Mouse (Mus musculus): ENCODE measurements at regions not wholly inside any gene's neighbourhood (a gene's known extent, or its start where the extent isn't known, plus 50 kb on each side); places are given as distances from the start of the nearest gene placed in this dataset.
"Not testable (repeated sequence)": the region's sequence is repeated elsewhere in the genome, so short reads cannot be mapped to it uniquely, and the experiment has no call there.

- no peak for DNase-seq (ENCODE audit: low spot score)
Measured at GRCm38 (mm10) chr1:193536552-193536951, 166.5 kb upstream of the Camk1g start.

- DNase-seq (ENCODE audit: low spot score): no peak
Measured at GRCm38 (mm10) chr1:193534449-193534848, 164.4 kb upstream of the Camk1g start.

- no peak for DNase-seq (ENCODE audit: low spot score)
Measured at GRCm38 (mm10) chr1:193526501-193526900, 156.4 kb upstream of the Camk1g start.

- no peak for DNase-seq (ENCODE audit: low spot score)
Measured at GRCm38 (mm10) chr1:193522007-193522406, 151.9 kb upstream of the Camk1g start.

- no peak for DNase-seq (ENCODE audit: low spot score)
Measured at GRCm38 (mm10) chr1:193518840-193519239, 148.7 kb upstream of the Camk1g start.

GRCm38 (mm10) chr1:193517968-193518367, 147.9 kb upstream of the Camk1g start:
- no peak for DNase-seq (ENCODE audit: low spot score)

GRCm38 (mm10) chr1:193517293-193517692, 147.2 kb upstream of the Camk1g start:
- DNase-seq (ENCODE audit: low spot score): no peak

GRCm38 (mm10) chr1:193516395-193516794, 146.3 kb upstream of the Camk1g start:
- DNase-seq (ENCODE audit: low spot score): no peak

- no peak for DNase-seq (ENCODE audit: low spot score)
Measured at GRCm38 (mm10) chr1:193513929-193514710, 144.0 kb upstream of the Camk1g start.

GRCm38 (mm10) chr1:193510066-193510793, 140.1 kb upstream of the Camk1g start:
- DNase-seq (ENCODE audit: low spot score): no peak

GRCm38 (mm10) chr1:193508271-193508670, 138.2 kb upstream of the Camk1g start:
- DNase-seq (ENCODE audit: low spot score): no peak

- DNase-seq (ENCODE audit: low spot score): no peak
Measured at GRCm38 (mm10) chr1:193506991-193507390, 136.9 kb upstream of the Camk1g start.

GRCm38 (mm10) chr1:193505381-193505780, 135.3 kb upstream of the Camk1g start:
- no peak for DNase-seq (ENCODE audit: low spot score)

GRCm38 (mm10) chr1:193504611-193505010, 134.5 kb upstream of the Camk1g start:
- DNase-seq (ENCODE audit: low spot score): no peak

GRCm38 (mm10) chr1:193503624-193504325, 133.7 kb upstream of the Camk1g start:
- DNase-seq (ENCODE audit: low spot score): no peak

- DNase-seq (ENCODE audit: low spot score): no peak
Measured at GRCm38 (mm10) chr1:193496265-193497183, 126.4 kb upstream of the Camk1g start.

- no peak for DNase-seq (ENCODE audit: low spot score)
Measured at GRCm38 (mm10) chr1:193488039-193488438, 117.9 kb upstream of the Camk1g start.

- DNase-seq (ENCODE audit: low spot score): not testable (repeated sequence)
Measured at GRCm38 (mm10) chr1:193486668-193487067, 116.6 kb upstream of the Camk1g start.

GRCm38 (mm10) chr1:193484977-193485376, 114.9 kb upstream of the Camk1g start:
- no peak for DNase-seq (ENCODE audit: low spot score)

- DNase-seq (ENCODE audit: low spot score): no peak
Measured at GRCm38 (mm10) chr1:193477298-193477697, 107.2 kb upstream of the Camk1g start.

- DNase-seq (ENCODE audit: low spot score): no peak
Measured at GRCm38 (mm10) chr1:193476805-193477204, 106.7 kb upstream of the Camk1g start.

- DNase-seq (ENCODE audit: low spot score): no peak
Measured at GRCm38 (mm10) chr1:193466306-193466705, 96.2 kb upstream of the Camk1g start.
